Mouse (Mus musculus) macrophage (primary cell): ENCODE data around the gene Cib2. TPM values are rescaled to one million over a fixed set of nuclear protein-coding genes. Genes with fewer than 3 reads are reported as not detected.

ENCODE experiments used
- H3K27ac ChIP-seq: fragments of 350-480 bp; formaldehyde crosslinking; 2 replicates; pipeline ENCODE4 v1.9.0; 2021
- H3K36me3 ChIP-seq: fragments of 350-480 bp; formaldehyde crosslinking; 2 replicates; pipeline ENCODE4 v1.9.0; 2021; ENCODE audit errors: inconsistent target
- H3K4me3 ChIP-seq: fragments of 350-480 bp; formaldehyde crosslinking; 2 replicates; pipeline ENCODE4 v1.9.0; 2021; ENCODE audit errors: inconsistent target
- H3K79me2 ChIP-seq: fragments of 350-480 bp; formaldehyde crosslinking; 2 replicates; pipeline ENCODE4 v1.9.0; 2021; ENCODE audit errors: inconsistent target
- WGBS: methylation state at CpG from one replicate; pipeline ENCODE4 v1.1.7; 2026; ENCODE audit warnings: inconsistent platforms; ENCODE audit not compliant: missing documents; 5-methylcytosine and 5-hydroxymethylcytosine counted together
- polyA plus RNA-seq: library from polyadenylated mRNA; stranded (reverse); fragments of 250-400 nt; gene quantifications from 3 replicates; pipeline ENCODE4 v1.2.4, GENCODE M21; 2018; ENCODE audit warnings: inconsistent platforms

The Cib2 gene
- polyA plus RNA-seq, 1 experiment from 2014 or later: 2.3 TPM

DNA sequence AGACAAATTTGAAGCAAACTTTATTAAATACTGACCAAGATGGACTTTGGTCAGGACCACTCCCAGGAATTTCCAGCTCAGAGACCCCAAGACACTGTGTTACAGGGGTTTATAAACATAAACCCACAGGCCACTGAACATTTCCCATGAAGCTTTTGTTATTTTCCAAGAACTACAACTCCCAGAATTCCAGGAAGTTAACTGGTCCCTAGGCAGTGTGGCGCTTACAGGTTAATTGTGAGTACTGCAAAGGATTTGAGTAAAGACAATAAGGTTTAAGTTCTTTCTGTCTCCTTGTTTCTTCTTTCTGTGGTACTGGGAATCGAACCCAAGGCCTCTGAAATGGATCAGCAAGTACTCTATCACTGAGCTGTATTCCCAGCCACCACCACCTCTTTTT, 8.7 kb upstream of the Cib2 start:
- H3K27ac ChIP-seq: no peak overlapping the region
- H3K79me2 ChIP-seq: no peaks in the 10 kb centered on the region
- WGBS: 65% methylated on average over 2 of the region's 2 CpGs
- no peak overlapping the region for H3K4me3 ChIP-seq
- H3K36me3 ChIP-seq: no peaks in the 10 kb centered on the region

DNA sequence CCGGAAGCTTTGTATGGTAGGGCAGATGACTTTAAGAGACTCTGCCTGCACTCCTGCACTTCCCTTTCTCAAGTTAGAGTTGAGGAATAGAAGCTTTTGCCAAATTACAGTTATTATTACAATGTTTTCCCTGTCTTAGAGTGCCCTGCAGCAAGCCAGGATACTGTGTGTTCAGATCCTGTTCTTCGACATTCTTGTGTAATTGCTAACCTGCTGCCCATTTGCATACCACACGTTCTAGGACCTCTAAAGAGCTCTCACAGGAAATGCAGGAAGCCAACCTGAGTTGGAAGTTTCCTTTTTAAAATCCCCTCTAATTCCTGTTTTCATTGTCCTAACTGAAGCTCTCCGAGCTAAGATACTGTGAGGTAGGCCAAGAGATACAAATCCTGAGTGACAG, 6.9 kb upstream of the Cib2 start:
- Histone ChIP-seq H3K79me2 (no peaks in the 10 kb centered on the region), H3K4me3 (no peak overlapping the region), H3K36me3 (no peaks in the 10 kb centered on the region), H3K27ac (no peak overlapping the region)
- WGBS: 25% methylated on average over 4 of the region's 4 CpGs

DNA sequence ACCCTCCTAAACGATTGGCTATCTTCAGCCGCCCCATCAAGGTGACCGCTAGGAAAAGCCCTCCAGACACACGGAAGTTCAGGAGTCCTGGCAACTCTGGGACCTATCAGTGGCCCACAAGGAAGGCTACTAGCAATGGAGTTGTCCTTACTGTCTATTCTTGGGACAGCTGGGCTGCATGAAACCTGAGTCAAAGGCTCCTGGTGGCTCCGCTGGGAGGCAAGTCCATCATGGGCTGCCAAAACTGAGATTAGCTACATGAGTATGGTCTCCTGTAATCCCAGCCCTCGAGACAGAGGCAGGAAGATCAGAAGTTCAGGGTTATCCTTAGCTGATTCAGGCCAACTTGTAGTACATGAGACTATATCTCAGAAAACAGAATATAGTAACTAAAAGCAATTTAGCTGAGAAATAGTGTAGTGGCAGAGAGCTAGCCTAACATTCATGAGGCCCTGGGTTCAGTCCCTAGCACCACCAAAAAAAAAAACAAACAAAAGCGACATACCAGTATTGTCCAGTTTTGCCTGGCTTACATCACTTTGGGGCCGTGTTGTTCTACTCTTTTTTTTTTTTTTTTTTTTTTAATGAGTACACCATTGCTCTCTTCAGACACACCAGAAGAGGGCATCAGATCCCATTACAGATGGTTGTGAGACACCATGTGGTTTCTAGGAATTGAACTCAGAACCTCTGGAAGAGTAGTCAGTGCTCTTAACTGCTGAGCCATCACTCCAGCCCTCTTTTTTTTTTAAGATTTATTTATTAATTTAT, 998 bp upstream of the Cib2 start:
- no peak overlapping the region for H3K4me3 ChIP-seq
- H3K79me2 ChIP-seq: no peaks in the 10 kb centered on the region
- H3K36me3 ChIP-seq: no peaks in the 10 kb centered on the region
- 95% methylated on average over 8 of the region's 8 CpGs for WGBS
- no peak overlapping the region for H3K27ac ChIP-seq

DNA sequence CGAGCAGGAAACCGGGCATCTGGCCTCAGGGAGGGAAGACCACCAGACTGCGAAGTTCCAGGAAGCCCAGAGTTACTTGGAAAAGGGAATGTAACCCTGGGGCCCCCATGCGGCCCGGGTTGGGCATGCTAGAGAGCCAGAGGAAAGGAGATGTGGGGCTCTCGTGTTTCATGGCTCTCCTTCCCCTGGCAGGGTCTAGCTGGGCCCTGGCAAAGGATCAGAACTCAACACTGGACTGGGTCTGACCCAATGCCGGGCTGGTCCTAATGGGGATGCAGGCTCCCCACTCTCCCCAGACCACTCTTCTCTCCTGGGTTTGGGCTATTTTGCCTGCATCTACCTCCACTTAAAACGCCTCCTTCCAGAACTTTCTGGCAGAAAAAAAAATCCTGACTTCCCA, 1.3 kb downstream of the Cib2 start:
- no peak overlapping the region for H3K4me3 ChIP-seq
- no peak overlapping the region for H3K27ac ChIP-seq
- 92% methylated on average over 8 of the region's 8 CpGs for WGBS
- H3K36me3 ChIP-seq: no peaks in the 10 kb centered on the region
- no peaks in the 10 kb centered on the region for H3K79me2 ChIP-seq

DNA sequence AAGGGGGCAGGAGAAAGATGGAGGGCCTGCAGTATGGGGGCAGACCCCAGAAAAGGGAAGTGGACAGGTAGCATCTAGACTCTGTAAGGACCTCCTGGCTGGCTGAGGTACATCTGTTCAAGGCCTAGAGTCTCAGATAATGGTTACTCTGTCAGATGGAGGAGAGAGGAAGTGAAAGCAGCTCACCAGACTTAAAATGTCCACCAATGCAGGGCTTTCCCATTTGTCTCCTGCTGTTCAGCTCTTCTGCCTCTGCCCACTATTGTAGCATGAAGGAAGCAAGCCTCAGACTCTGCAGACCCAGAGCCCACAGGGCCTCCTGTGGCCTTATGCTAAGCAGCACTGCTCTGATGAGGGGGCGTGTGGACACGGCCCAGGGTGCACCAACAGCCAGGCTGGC, 5.0 kb downstream of the Cib2 start:
- Histone ChIP-seq H3K36me3 (no peaks in the 10 kb centered on the region), H3K27ac (no peak overlapping the region), H3K79me2 (no peaks in the 10 kb centered on the region), H3K4me3 (no peak overlapping the region)
- 66% methylated on average over 2 of the region's 2 CpGs for WGBS

DNA sequence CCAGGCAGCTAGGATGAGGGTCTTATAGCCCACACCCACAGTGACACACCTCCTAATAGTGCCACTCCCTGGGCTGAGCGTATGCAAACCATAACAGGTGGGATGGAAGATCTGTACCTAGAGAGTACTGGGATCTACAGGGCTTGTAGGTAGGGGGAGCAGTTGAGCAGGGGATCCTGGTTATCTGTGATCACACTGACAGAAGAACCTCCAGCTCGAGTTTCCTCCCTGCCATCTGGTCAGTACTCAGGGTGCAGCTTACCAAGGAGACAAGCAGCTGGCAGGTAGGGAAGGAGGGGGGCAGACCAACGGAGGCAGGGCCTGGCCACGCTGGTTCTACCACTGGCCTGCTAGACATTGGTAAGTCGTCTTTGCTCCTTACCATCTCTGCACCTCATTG, 7.6 kb downstream of the Cib2 start:
- H3K4me3 ChIP-seq: no peak overlapping the region
- H3K36me3 ChIP-seq: no peaks in the 10 kb centered on the region
- no peaks in the 10 kb centered on the region for H3K79me2 ChIP-seq
- 55% methylated on average over 5 of the region's 5 CpGs for WGBS
- H3K27ac ChIP-seq: no peak overlapping the region

DNA sequence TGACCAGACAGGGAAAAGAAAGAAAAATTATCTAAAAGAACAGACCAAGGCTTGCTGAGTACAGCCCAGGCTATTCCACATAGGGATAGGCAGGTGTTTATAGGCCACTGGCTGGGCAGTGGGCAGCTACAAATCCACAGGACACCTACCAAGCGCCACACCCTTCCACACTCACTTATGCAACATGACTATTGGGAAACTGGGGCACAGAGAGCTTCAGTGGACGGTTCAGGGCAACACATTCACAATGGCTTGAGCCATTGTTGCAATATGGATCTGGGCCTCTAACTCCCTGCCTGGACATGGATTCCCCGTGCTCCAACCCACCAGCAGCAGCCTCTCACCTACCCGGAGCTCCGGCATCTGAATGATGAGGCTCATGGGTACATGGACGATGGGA, 10.6 kb downstream of the Cib2 start:
- Histone ChIP-seq H3K27ac (no peak overlapping the region), H3K4me3 (no peak overlapping the region), H3K79me2 (no peaks in the 10 kb centered on the region), H3K36me3 (no peaks in the 10 kb centered on the region)
- 82% methylated on average over 6 of the region's 6 CpGs for WGBS

DNA sequence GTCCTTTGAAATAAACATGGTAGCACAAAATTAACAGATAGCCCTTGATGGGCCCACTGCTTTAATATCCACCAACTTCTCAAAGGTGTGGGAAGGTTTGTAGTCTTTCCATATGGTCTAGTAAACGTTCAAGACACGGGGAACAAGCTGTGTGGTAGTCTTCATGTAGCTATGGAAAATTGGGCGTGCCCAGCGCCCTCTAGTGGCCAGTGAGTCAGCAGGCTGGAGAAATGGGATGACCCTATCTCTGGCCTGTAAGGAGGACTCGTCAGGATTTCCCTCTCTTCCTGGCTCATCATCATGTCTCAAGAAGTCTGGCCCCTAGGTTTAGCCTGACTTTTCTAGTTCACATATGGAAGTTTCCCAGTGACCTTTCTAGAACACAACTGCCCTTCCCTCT, 12.5 kb downstream of the Cib2 start:
- Histone ChIP-seq H3K4me3 (no peak overlapping the region), H3K36me3 (no peaks in the 10 kb centered on the region), H3K27ac (no peak overlapping the region), H3K79me2 (no peaks in the 10 kb centered on the region)
- WGBS: 8% methylated on average over 5 of the region's 5 CpGs

DNA sequence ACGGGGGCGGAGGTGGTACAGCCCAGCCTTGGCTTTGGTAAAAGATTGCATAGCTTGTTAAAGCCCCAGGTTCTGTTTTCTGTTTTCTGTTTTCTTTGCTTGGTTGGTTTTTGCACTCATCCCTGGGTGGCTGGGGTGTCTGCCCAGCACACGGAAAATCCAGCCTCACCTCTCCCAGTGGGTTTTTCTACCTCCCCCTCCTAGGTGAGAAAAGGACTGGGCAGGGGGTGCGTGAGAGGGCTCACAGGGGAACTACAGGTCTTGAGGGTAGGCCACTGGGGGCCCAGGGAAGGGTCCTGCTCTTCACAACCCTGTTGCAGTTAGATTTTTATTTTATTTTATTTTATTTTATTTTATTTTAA, 15.1 kb downstream of the Cib2 start:
- Histone ChIP-seq H3K27ac (no peak overlapping the region), H3K4me3 (no peak overlapping the region), H3K79me2 (no peaks in the 10 kb centered on the region), H3K36me3 (no peaks in the 10 kb centered on the region)
- 90% methylated on average over 4 of the region's 4 CpGs for WGBS

DNA sequence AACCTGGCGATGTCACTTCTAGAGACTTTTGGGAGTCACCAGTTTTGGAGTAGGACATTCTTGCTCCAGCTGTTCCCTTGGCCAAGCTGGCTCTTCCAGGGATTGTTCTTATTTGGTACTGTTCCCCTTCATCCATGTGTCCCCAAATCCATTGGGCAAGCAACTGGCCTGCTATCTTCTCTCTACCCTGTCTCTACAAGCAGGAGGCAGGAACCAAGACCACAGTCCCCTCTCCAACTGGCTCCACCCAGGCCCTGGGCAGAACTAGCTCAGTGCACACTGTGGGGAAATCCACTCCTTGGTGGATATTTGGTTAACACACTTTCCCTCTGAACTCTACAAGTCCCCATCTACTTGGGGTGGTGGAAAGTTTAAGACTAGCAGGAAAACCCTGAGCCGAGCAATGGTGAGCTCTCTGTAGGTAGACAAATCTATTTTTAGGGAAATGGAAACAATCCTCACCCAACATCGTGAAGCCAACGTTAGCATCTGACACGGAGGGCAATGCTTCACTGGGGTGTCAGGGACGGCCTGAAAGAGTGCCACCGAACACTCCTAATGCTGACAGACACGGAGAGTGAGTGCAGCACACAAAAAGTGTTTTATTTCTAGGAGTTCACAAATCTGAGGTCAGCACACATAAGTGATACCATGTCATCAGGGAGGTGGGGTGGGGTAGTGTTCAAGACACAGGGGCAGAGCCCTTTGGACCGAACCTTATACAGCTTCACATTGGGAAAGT, 15.6 kb downstream of the Cib2 start:
- no peak overlapping the region for H3K4me3 ChIP-seq
- WGBS: 93% methylated on average over 9 of the region's 9 CpGs
- H3K27ac ChIP-seq: no peak overlapping the region

DNA sequence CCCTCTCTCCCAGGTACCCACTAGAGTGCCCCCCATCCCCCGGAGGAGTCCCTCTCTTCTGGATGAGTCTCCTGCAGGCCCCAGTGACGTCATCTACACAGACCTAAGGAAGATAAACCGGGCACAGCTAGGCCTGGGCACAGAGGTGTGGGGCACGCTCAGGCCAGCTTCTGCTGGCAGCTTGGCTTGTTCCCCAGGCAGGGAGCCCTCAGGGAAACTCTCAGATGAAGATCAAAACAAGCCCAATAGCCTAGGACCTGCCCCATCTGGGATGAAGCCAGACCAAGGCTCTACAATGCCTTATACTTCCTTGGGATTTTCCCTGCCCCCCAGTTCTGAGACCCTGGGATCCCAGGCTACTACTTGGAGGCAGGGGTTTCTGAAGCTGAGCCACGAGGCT, 19.2 kb downstream of the Cib2 start:
- H3K27ac ChIP-seq: no peak overlapping the region
- no peaks in the 10 kb centered on the region for H3K36me3 ChIP-seq
- 93% methylated on average over 5 of the region's 5 CpGs for WGBS
- H3K4me3 ChIP-seq: no peak overlapping the region
- no peaks in the 10 kb centered on the region for H3K79me2 ChIP-seq

More for the DNA sequence above, 15.6 kb downstream of the Cib2 start:
- Histone ChIP-seq H3K36me3 (no peaks in the 10 kb centered on the region), H3K79me2 (no peaks in the 10 kb centered on the region)

DNA sequence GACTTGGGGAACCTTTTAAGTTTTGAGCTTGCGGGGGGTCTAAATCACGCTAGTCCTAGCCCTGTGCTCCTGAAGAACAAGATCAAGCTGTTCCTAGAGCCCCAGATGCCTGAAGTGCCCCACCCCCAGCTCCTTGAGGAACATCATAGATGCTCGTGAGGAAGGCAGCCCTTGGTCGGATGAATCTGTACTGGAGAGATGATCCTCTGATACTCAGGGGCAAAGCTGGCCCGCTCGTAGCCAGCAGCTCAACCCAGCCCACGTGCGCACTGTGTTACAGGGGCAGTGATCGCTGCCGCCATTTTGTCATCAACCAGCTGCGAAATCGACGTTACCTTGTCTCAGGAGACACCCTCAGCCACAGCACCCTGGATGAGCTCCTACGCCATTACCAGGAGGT, 21.3 kb downstream of the Cib2 start, which contains the start of gene Sh2d7:
Gene Sh2d7, plus strand, starts transcription at position 301 of the 400 bp plus-strand sequence.
- Histone ChIP-seq H3K27ac (no peak within 1 kb of the TSS), H3K4me3 (no peak within 1 kb of the TSS), H3K79me2 (no peaks in the 10 kb centered on the region), H3K36me3 (no peaks in the 10 kb centered on the region)
- WGBS: 96% methylated on average over 14 of the region's 14 CpGs

DNA sequence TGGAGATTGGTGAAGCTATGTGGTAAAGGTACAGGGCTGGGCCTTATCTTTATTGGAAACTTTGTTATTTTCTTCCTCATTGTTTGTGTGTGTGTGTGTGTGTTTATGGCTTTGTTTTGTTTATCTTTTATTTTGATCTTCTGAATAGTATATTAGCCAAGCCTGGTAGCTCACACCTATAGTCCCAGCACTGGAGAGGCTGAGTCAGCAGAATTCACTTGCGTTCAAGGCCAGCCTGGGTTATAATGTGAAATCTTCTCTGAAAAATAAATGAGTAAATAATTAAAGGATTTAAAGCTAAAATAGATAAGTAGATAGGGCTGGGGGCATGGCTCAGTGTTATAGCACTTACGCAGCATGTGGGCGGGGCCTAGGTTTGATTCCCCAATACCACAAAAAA, 21.8 kb downstream of the Cib2 start:
- 100% methylated on average over 3 of the region's 3 CpGs for WGBS
- Histone ChIP-seq H3K36me3 (no peaks in the 10 kb centered on the region), H3K4me3 (no peak overlapping the region), H3K79me2 (no peaks in the 10 kb centered on the region), H3K27ac (no peak overlapping the region)

DNA sequence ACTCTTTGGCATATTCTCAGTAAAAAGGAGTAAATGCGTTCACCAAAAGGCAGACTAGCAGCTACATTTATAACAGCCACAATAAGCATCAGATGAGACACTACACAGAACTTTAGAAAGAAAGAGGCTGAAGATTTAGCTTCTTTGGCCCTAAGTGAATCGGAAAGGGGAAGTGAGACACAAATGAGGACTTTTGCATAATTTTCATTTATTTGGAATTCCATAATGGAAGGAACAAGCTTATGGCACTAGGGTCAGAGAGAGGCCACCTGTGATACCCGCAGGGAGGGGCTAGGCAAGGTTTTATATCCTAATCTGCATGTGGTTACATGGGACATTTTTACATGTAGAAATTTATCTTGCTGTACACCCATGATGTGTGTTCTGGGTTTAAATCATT, 22.5 kb downstream of the Cib2 start:
- Histone ChIP-seq H3K27ac (no peak overlapping the region), H3K79me2 (no peaks in the 10 kb centered on the region), H3K36me3 (no peaks in the 10 kb centered on the region), H3K4me3 (no peak overlapping the region)
- WGBS: 67% methylated on average over 3 of the region's 3 CpGs

DNA sequence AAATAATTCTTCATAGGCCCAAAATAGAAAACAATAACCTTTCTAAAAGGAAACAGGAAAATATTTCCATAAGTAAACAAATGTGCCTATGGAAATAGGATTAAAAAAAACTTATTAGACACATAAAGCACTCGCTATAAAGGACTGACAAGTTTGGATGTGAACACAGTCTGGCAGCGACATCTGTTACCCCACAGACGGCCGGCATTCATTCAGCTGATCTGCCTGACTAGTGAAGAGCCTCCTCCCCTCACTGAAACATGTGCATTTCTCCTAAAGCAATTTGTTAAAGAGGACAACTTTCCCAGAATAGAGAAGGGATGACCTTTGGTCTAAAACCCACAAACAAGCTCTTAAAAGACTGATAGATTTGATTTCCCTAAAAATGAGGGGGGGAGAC, 23.0 kb downstream of the Cib2 start:
- H3K36me3 ChIP-seq: no peaks in the 10 kb centered on the region
- 91% methylated on average over 4 of the region's 4 CpGs for WGBS
- no peak overlapping the region for H3K4me3 ChIP-seq
- no peak overlapping the region for H3K27ac ChIP-seq
- H3K79me2 ChIP-seq: no peaks in the 10 kb centered on the region
